Mouse (Mus musculus): ENCODE measurements around the gene Gemin4. TPM values are rescaled to one million over a fixed set of nuclear protein-coding genes. Genes with fewer than 3 reads are reported as not detected.

The Gemin4 gene
- total and polyA plus RNA-seq, 3 experiments, result 17.8 to 95.7 (median 23.8) TPM

DNA sequence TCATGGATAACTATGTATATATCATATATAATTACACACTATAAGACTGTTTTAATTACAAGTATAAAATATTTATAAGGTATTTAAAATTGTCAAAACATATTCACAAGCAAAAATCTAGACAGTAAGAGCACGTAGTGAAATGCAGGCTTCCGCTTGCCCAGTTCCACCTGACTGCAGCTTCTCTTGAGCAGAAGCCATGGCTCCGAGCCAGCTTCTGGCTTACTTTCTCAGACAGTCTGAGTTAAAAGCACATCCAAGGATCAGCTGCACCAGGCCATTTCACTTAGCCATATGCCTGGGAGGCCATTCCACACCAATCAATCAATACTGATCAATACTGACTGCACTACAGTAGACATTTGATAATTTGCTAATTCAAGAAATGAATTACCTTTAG lies 48.5 kb downstream of the Gemin4 start:
- Histone ChIP-seq H3K4me1 (ENCODE audit: control insufficient read depth in 1 of 2, insufficient read depth in 2 of 2, low read length in 2 of 2) (peaks cover 0 to 6% of the 10 kb centered on the region in 2 experiments; a peak in 2 of 4 replicates), H3K79me2 (ENCODE audit: control insufficient read depth, insufficient read depth, low read length, poor library complexity) (no peaks in the 10 kb centered on the region), H3K9ac (ENCODE audit: control insufficient read depth, low read depth, low read length, poor library complexity, severe bottlenecking) (no peak overlapping the region), H3K4me3 (ENCODE audit: control insufficient read depth in 1 of 2, insufficient read depth in 1 of 2, low read depth in 2 of 2, low read length in 2 of 2) (no peak overlapping the region), H3K27ac (ENCODE audit: control insufficient read depth, low read depth, low read length) (no peak overlapping the region), H3K9me3 (replicated peaks; ENCODE audit: insufficient read depth, low read length) (no peaks in the 10 kb centered on the region), H3K36me3 (ENCODE audit: control insufficient read depth in 1 of 2, insufficient read depth in 2 of 2, low read length in 2 of 2) (peaks cover 3 to 6% of the 10 kb centered on the region in 2 experiments; a peak in 2 of 4 replicates), H3K27me3 (ENCODE audit: control insufficient read depth in 1 of 2, insufficient read depth in 2 of 2, low read length in 2 of 2) (no peaks in the 10 kb centered on the region)
- no peak for TF ChIP-seq UBTF (IDR thresholded peaks at IDR 0.05; ENCODE audit: borderline replicate concordance, insufficient read depth, low read depth, low read length)
- no peak for TF ChIP-seq RCOR1 (IDR thresholded peaks at IDR 0.05; ENCODE audit: low read depth, low read length)
- no peak for TF ChIP-seq POLR2AphosphoS5 (IDR thresholded peaks at IDR 0.05; ENCODE audit: borderline replicate concordance, low read depth, low read length)
- TF ChIP-seq MYB (IDR thresholded peaks at IDR 0.05; ENCODE audit: low read depth, low read length), result no peak
- TF ChIP-seq MAFK (IDR thresholded peaks at IDR 0.05; ENCODE audit: borderline replicate concordance, low read depth, low read length), result no peak
- no peak for TF ChIP-seq GATA1 (IDR thresholded peaks at IDR 0.05; ENCODE audit: low read depth, low read length)
- no peak for TF ChIP-seq HCFC1 (IDR thresholded peaks at IDR 0.05; ENCODE audit: low read depth, low read length)
- no peak for TF ChIP-seq MYC (IDR thresholded peaks at IDR 0.05; ENCODE audit: low read depth, low read length)
- no peak for TF ChIP-seq TBP (IDR thresholded peaks at IDR 0.05; ENCODE audit: low read depth, low read length)
- no peak for TF ChIP-seq RAD21 (IDR thresholded peaks at IDR 0.05; ENCODE audit: low read depth, low read length)
- TF ChIP-seq KAT2A (conservative IDR thresholded peaks at IDR 0.05; ENCODE audit: low read depth, low read length), result no peak
- TF ChIP-seq ELF1 (IDR thresholded peaks at IDR 0.05; ENCODE audit: low read depth, low read length), result no peak
- DNase-seq (ENCODE audit: low read depth, low spot score), result no peak

DNA sequence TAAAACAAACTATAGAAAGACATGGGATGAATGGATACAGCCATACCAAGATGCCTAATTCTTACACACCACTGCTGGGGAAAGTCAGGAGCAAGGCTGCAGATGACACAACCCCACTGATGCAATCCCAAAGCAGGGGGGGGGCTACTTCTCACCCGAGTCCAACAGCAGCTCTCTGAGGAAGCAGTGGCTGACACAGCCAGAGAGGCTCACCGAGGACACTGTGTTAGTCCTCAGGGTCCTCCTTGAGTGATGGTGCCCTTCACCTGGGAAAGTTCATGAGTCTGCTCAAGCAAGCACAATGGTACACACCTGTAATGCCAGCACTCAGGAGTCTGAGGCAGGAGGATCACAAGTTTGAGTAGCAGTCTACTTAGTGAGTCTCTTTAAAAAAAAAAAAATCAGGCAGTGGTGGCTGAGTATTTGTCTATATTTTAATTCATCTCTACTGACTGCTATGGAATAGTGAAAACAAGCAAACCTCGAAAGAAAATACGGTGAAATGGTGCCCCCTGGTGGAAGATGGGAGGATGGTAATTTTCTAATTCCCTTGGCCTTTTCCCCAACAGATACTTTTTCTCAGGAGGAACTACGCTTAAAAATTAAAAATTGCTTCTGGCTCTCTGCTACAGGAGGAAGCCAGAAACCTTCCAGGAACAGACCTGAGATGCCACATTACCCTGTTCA lies 50.2 kb downstream of the Gemin4 start:
- DNase-seq (ENCODE audit: low read depth, low spot score), result peak; percentile 88
- H3K4me3 ChIP-seq (ENCODE audit: control insufficient read depth in 1 of 2, insufficient read depth in 1 of 2, low read depth in 2 of 2, low read length in 2 of 2), result peak overlapping the region in 1 of 2 experiments; percentile 32; a peak in 1 of 4 replicates
- peak overlapping the region; percentile 3; the same call in 1 of the 2 replicates for H3K9ac ChIP-seq (ENCODE audit: control insufficient read depth, low read depth, low read length, poor library complexity, severe bottlenecking)
- TF ChIP-seq ZMIZ1 (IDR thresholded peaks at IDR 0.05; ENCODE audit: low read depth, low read length) (no peak), RAD21 (IDR thresholded peaks at IDR 0.05; ENCODE audit: low read depth, low read length) (peak; percentile 96), CHD1 (IDR thresholded peaks at IDR 0.05; ENCODE audit: low read depth, low read length) (no peak), E2F4 (IDR thresholded peaks at IDR 0.05; ENCODE audit: borderline replicate concordance, low read depth, low read length) (no peak), ETS1 (IDR thresholded peaks at IDR 0.05; ENCODE audit: low read depth, low read length) (no peak), ZC3H11A (IDR thresholded peaks at IDR 0.05; ENCODE audit: low read depth, low read length) (peak; percentile 97), HCFC1 (IDR thresholded peaks at IDR 0.05; ENCODE audit: low read depth, low read length) (no peak), POLR2AphosphoS2 (IDR thresholded peaks at IDR 0.05; ENCODE audit: low read length) (no peak), SIN3A (IDR thresholded peaks at IDR 0.05; ENCODE audit: low read length) (peak; percentile 69; the same call in 1 of the 2 replicates), ZNF384 (IDR thresholded peaks at IDR 0.05; ENCODE audit: low read depth, low read length) (peak; percentile 66; the same call in 1 of the 2 replicates), MYB (IDR thresholded peaks at IDR 0.05; ENCODE audit: low read depth, low read length) (no peak), SMC3 (IDR thresholded peaks at IDR 0.05; ENCODE audit: low read depth, low read length) (peak; percentile 94), MYC (IDR thresholded peaks at IDR 0.05; ENCODE audit: low read depth, low read length) (0 out of 2 replicates have a peak, but pooled peaks have one; percentile 37), MAZ (IDR thresholded peaks at IDR 0.05; ENCODE audit: low read depth, low read length) (0 out of 2 replicates have a peak, but pooled peaks have one; percentile 3), CTCF (IDR thresholded peaks at IDR 0.05 in 2 of 3, conservative IDR thresholded peaks at IDR 0.05 in 1 of 3; ENCODE audit: control insufficient read depth in 1 of 3, insufficient read depth in 1 of 3, low read depth in 2 of 3, low read length in 3 of 3, poor library complexity in 1 of 3, severe bottlenecking in 1 of 3) (peak; percentile 61 to 95 (median 71))
- H3K4me1 ChIP-seq (ENCODE audit: control insufficient read depth in 1 of 2, insufficient read depth in 2 of 2, low read length in 2 of 2), result peaks cover 0 to 6% of the 10 kb centered on the region in 2 experiments; a peak in 2 of 4 replicates
- no peaks in the 10 kb centered on the region for H3K27me3 ChIP-seq (ENCODE audit: control insufficient read depth in 1 of 2, insufficient read depth in 2 of 2, low read length in 2 of 2)
- no peaks in the 10 kb centered on the region for H3K79me2 ChIP-seq (ENCODE audit: control insufficient read depth, insufficient read depth, low read length, poor library complexity)
- H3K9me3 ChIP-seq (replicated peaks; ENCODE audit: insufficient read depth, low read length), result no peaks in the 10 kb centered on the region
- H3K27ac ChIP-seq (ENCODE audit: control insufficient read depth, low read depth, low read length), result no peak overlapping the region
- peaks cover 0 to 3% of the 10 kb centered on the region in 2 experiments; a peak in 1 of 4 replicates for H3K36me3 ChIP-seq (ENCODE audit: control insufficient read depth in 1 of 2, insufficient read depth in 2 of 2, low read length in 2 of 2)

Measured in MEL (cell line).